Mouse (Mus musculus) megakaryocyte-erythroid progenitor cell, adult 5-6 weeks (primary cell): ENCODE results near the gene Gtf2h3. TPM values are rescaled to one million over a fixed set of nuclear protein-coding genes. Genes with fewer than 3 reads are reported as not detected.
"Not testable (repeated sequence)": the region's sequence is repeated elsewhere in the genome, so short reads cannot be mapped to it uniquely, and the experiment has no call there.

ENCODE experiments used
- ATAC-seq: replicated peaks from 2 replicates; pipeline ENCODE4 v1.8.0; 2016; ENCODE audit warnings: mild to moderate bottlenecking, inconsistent platforms; ENCODE audit not compliant: severe bottlenecking, poor library complexity, low FRiP score, low TSS enrichment
- total RNA-seq, 2 experiments: library from RNA; stranded (forward) in 1 of 2; stranded (reverse) in 1 of 2; fragments of 200-1000, 215-1000 nt in 1 of 2; fragments of >200 nt in 1 of 2; fragmentation: Nextera tagmentation in 1 of 2; gene quantifications; 2 replicates each; pipeline ENCODE4 v1.2.3; 2014 to 2017

Gene Gtf2h3
- total RNA-seq, 2 experiments from 2014 or later: 43.2 to 80.0 TPM

GRCm38 (mm10) chr5:124632461-124632860 lies 53.5 kb downstream of the Gtf2h3 start:
- no peak for ATAC-seq

- peak; percentile 47; the same call in 1 of the 2 replicates for ATAC-seq
Measured at GRCm38 (mm10) chr5:124633425-124633824, 54.5 kb downstream of the Gtf2h3 start.

- ATAC-seq: not testable (repeated sequence)
Measured at GRCm38 (mm10) chr5:124635068-124635467, 56.1 kb downstream of the Gtf2h3 start.

GRCm38 (mm10) chr5:124636139-124636538 lies 57.2 kb downstream of the Gtf2h3 start:
- no peak for ATAC-seq

- no peak for ATAC-seq
Measured at GRCm38 (mm10) chr5:124636694-124637093, 57.8 kb downstream of the Gtf2h3 start.

- ATAC-seq: no peak
Measured at GRCm38 (mm10) chr5:124637300-124637699, 58.4 kb downstream of the Gtf2h3 start.

GRCm38 (mm10) chr5:124637836-124638235 lies 58.9 kb downstream of the Gtf2h3 start:
- no peak for ATAC-seq

Other genes with a start within 250 kb of the Gtf2h3 start
- gene Cdk2ap1, start 216.1 kb upstream of the Gtf2h3 start, total RNA-seq (2014; fragmentation: Nextera tagmentation): 300 and 366 TPM in 2 replicates
- 205 and 275 TPM in 2 replicates for gene Cdk2ap1, start 216.1 kb upstream of the Gtf2h3 start, total RNA-seq (2017)
- 131 and 149 TPM in 2 replicates for gene Sbno1, start 153.1 kb upstream of the Gtf2h3 start, total RNA-seq (2014; fragmentation: Nextera tagmentation)
- 255 and 297 TPM in 2 replicates for gene Sbno1, start 153.1 kb upstream of the Gtf2h3 start, total RNA-seq (2017)
- 177 and 250 TPM in 2 replicates for gene Kmt5a, start 139.2 kb upstream of the Gtf2h3 start, total RNA-seq (2014; fragmentation: Nextera tagmentation)
- gene Kmt5a, start 139.2 kb upstream of the Gtf2h3 start, total RNA-seq (2017): 187 and 201 TPM in 2 replicates
- 16.1 and 18.0 TPM in 2 replicates for gene Rilpl2, start 100.8 kb upstream of the Gtf2h3 start, total RNA-seq (2014; fragmentation: Nextera tagmentation)
- gene Rilpl2, start 100.8 kb upstream of the Gtf2h3 start, total RNA-seq (2017): 13.8 and 19.0 TPM in 2 replicates
- gene Snrnp35, start 96.0 kb upstream of the Gtf2h3 start, total RNA-seq (2014; fragmentation: Nextera tagmentation): 6.1 and 9.4 TPM in 2 replicates
- gene Snrnp35, start 96.0 kb upstream of the Gtf2h3 start, total RNA-seq (2017): 3.2 and 11.1 TPM in 2 replicates
- gene Rilpl1, start 47.7 kb upstream of the Gtf2h3 start, total RNA-seq (2014; fragmentation: Nextera tagmentation): 2.4 TPM in 1 of 2 replicates, not detected in the other
- gene Rilpl1, start 47.7 kb upstream of the Gtf2h3 start, total RNA-seq (2017): 2.2 and 6.6 TPM in 2 replicates
- 300 and 349 TPM in 2 replicates for gene Tmed2, start 38.4 kb upstream of the Gtf2h3 start, total RNA-seq (2014; fragmentation: Nextera tagmentation)
- 809 and 870 TPM in 2 replicates for gene Tmed2, start 38.4 kb upstream of the Gtf2h3 start, total RNA-seq (2017)
- gene Ddx55, start 26.3 kb upstream of the Gtf2h3 start, total RNA-seq (2014; fragmentation: Nextera tagmentation): 27.4 and 28.9 TPM in 2 replicates
- gene Ddx55, start 26.3 kb upstream of the Gtf2h3 start, total RNA-seq (2017): 24.3 and 27.6 TPM in 2 replicates
- 62.9 and 86.1 TPM in 2 replicates for gene Eif2b1, start within 50 bp of the Gtf2h3 start, total RNA-seq (2014; fragmentation: Nextera tagmentation)
- 56.2 and 57.5 TPM in 2 replicates for gene Eif2b1, start within 50 bp of the Gtf2h3 start, total RNA-seq (2017)
- 25.7 and 28.3 TPM in 2 replicates for gene Atp6v0a2, start 49.4 kb downstream of the Gtf2h3 start, total RNA-seq (2014; fragmentation: Nextera tagmentation)
- gene Atp6v0a2, start 49.4 kb downstream of the Gtf2h3 start, total RNA-seq (2017): 18.2 and 19.2 TPM in 2 replicates
- not detected in 2 replicates for gene Dnah10, start 145.9 kb downstream of the Gtf2h3 start, total RNA-seq (2014; fragmentation: Nextera tagmentation)
- gene Dnah10, start 145.9 kb downstream of the Gtf2h3 start, total RNA-seq (2017): not detected in 2 replicates